Mouse (Mus musculus) Patski (cell line): ENCODE data around the gene Nck1. TPM values are rescaled to one million over a fixed set of nuclear protein-coding genes. Genes with fewer than 3 reads are reported as not detected.
A peak's percentile ranks its signal among the peaks of the same experiment; 100 is the strongest.

Source experiments
- ATAC-seq: fragments of 100-300 bp; one replicate; pipeline ENCODE4 v1.8.0; 2021
- CTCF ChIA-PET: fragments of 350-600 bp; sonication (Branson Sonifier 250); formaldehyde crosslinking; loops from one replicate; lab custom pipeline; 2022; ENCODE audit warnings: inconsistent platforms; lab: Charles Lee
- POLR2A ChIA-PET: fragments of 350-600 bp; sonication (Branson Sonifier 250); formaldehyde crosslinking; loops from one replicate; lab custom pipeline; 2022; ENCODE audit warnings: antibody characterized with exemption, inconsistent platforms; lab: Charles Lee
- DNase-seq: peaks from one replicate; pipeline ENCODE4 v3.0.0-alpha.2; 2011; ENCODE audit warnings: low read depth, low spot score
- H3K27me3 ChIP-seq: fragments of 371-371 bp; one replicate; pipeline ENCODE4 v1.5.1; 2021
- CTCF ChIP-seq: fragments of 100-300 bp; IDR thresholded peaks from one replicate; pipeline ENCODE4 v1.5.1; 2021
- in situ Hi-C: fragments of 300-500 bp; cut with MboI; formaldehyde crosslinking; loops from 3 replicates; pipeline ENCODE4 v1.11.1; 2018; ENCODE audit warnings: low pct_unique_long_range_greater_than_20kb, mixed read lengths
- polyA plus RNA-seq: library from polyadenylated mRNA; unstranded; gene quantifications from one replicate; pipeline ENCODE4 v1.2.3, GENCODE M21; 2021

Nck1 gene
- polyA plus RNA-seq, 1 experiment from 2014 or later = 65.1 TPM

- DNase-seq (no peak), ATAC-seq (no peak)
- CTCF ChIA-PET = interaction anchor here (1.0 to 2.6 kb wide), 3 partner anchors 9 to 137 kb away, joined by 3 to 6 read pairs (median 6); no protein-coding TSS in a partner anchor
- no peak for TF ChIP-seq CTCF
- POLR2A ChIA-PET = no interaction called here
- no peaks in the 10 kb centered on the region for H3K27me3 ChIP-seq
- in situ Hi-C loops = no loop called here
Measured at GRCm38 (mm10) chr9:100505498-100505897, 40.4 kb downstream of the Nck1 start.

- TF ChIP-seq CTCF = peak; percentile 32
- no peak for DNase-seq
- ChIA-PET CTCF (interaction anchor here (1.1 to 1.8 kb wide), 3 partner anchors 10 to 27 kb away, joined by 3 to 9 read pairs (median 5); no protein-coding TSS in a partner anchor), POLR2A (interaction anchor here (1.0 kb wide), 1 partner anchor 20 kb away, joined by 3 read pairs; no protein-coding TSS in a partner anchor)
- no peaks in the 10 kb centered on the region for H3K27me3 ChIP-seq
- in situ Hi-C loops = no loop called here
- ATAC-seq = no peak
Measured at GRCm38 (mm10) chr9:100493611-100494261, 52.2 kb downstream of the Nck1 start.

- H3K27me3 ChIP-seq = no peaks in the 10 kb centered on the region
- CTCF ChIA-PET = no interaction called here
- POLR2A ChIA-PET = interaction anchor here (0.6 kb wide), 1 partner anchor 9 kb away, joined by 3 read pairs; no protein-coding TSS in a partner anchor
- no peak for DNase-seq
- TF ChIP-seq CTCF = no peak
- peak; percentile 54 for ATAC-seq
- in situ Hi-C loops = no loop called here
Measured at GRCm38 (mm10) chr9:100491424-100491823, 54.5 kb downstream of the Nck1 start.

GRCm38 (mm10) chr9:100488969-100489368, 57.0 kb downstream of the Nck1 start:
- H3K27me3 ChIP-seq = no peaks in the 10 kb centered on the region
- CTCF ChIA-PET = no interaction called here
- in situ Hi-C loops = no loop called here
- DNase-seq (no peak), ATAC-seq (no peak)
- POLR2A ChIA-PET = no interaction called here
- no peak for TF ChIP-seq CTCF

- H3K27me3 ChIP-seq = no peaks in the 10 kb centered on the region
- in situ Hi-C loops = no loop called here
- no peak for ATAC-seq
Measured at GRCm38 (mm10) chr9:100488056-100488713, 57.7 kb downstream of the Nck1 start.

GRCm38 (mm10) chr9:100486431-100486830, 59.5 kb downstream of the Nck1 start, which contains the start of gene Il20rb:
Gene Il20rb (minus strand): TSS chr9:100486788.
- in situ Hi-C loops = no loop called here
- DNase-seq (no peak), ATAC-seq (no peak)
- ChIA-PET POLR2A (no interaction called here), CTCF (interaction anchor here (1.3 kb wide), 1 partner anchor 20 kb away, joined by 3 read pairs; no protein-coding TSS in a partner anchor)
- TF ChIP-seq CTCF = no peak
- no peaks in the 10 kb centered on the region for H3K27me3 ChIP-seq

More at GRCm38 (mm10) chr9:100488056-100488713, 57.7 kb downstream of the Nck1 start:
- POLR2A ChIA-PET = no interaction called here
- no peak for TF ChIP-seq CTCF
- CTCF ChIA-PET = interaction anchor here (1.2 kb wide), 1 partner anchor 18 kb away, joined by 3 read pairs; no protein-coding TSS in a partner anchor
- DNase-seq = no peak

- TF ChIP-seq CTCF = no peak
- CTCF ChIA-PET = no interaction called here
- DNase-seq = no peak
- POLR2A ChIA-PET = no interaction called here
- no peak for ATAC-seq
- in situ Hi-C loops = no loop called here
- no peaks in the 10 kb centered on the region for H3K27me3 ChIP-seq
Measured at GRCm38 (mm10) chr9:100483318-100483717, 62.6 kb downstream of the Nck1 start.

GRCm38 (mm10) chr9:100481626-100482025, 64.3 kb downstream of the Nck1 start:
- no peak for TF ChIP-seq CTCF
- ChIA-PET CTCF (interaction anchor here (1.3 kb wide), 1 partner anchor 13 kb away, joined by 3 read pairs; no protein-coding TSS in a partner anchor), POLR2A (no interaction called here)
- no peak for DNase-seq
- in situ Hi-C loops = no loop called here
- no peaks in the 10 kb centered on the region for H3K27me3 ChIP-seq
- ATAC-seq = no peak

GRCm38 (mm10) chr9:100474056-100474455, 71.9 kb downstream of the Nck1 start:
- no peak for TF ChIP-seq CTCF
- H3K27me3 ChIP-seq = no peaks in the 10 kb centered on the region
- ChIA-PET POLR2A (interaction anchor here (0.6 to 1.1 kb wide), 2 partner anchors 19 to 489 kb away, joined by 3 read pairs; no protein-coding TSS in a partner anchor), CTCF (no interaction called here)
- ATAC-seq (no peak), DNase-seq (no peak)
- in situ Hi-C loops = no loop called here

GRCm38 (mm10) chr9:100473361-100473760, 72.6 kb downstream of the Nck1 start:
- in situ Hi-C loops = no loop called here
- ChIA-PET POLR2A (interaction anchor here (1.1 kb wide), 1 partner anchor 20 kb away, joined by 3 read pairs; no protein-coding TSS in a partner anchor), CTCF (no interaction called here)
- ATAC-seq (no peak), DNase-seq (no peak)
- no peak for TF ChIP-seq CTCF
- no peaks in the 10 kb centered on the region for H3K27me3 ChIP-seq
